Mouse (Mus musculus) liver, embryonic 14.5 days (tissue): ENCODE measurements around the gene Gm37240.

Experiments
- CTCF ChIP-seq: IDR thresholded peaks from 2 replicates; pipeline ENCODE4 v1.5.1; 2016; ENCODE audit warnings: antibody characterized with exemption, low read depth, control low read depth
- EP300 ChIP-seq: IDR thresholded peaks from 2 replicates; pipeline ENCODE4 v1.6.1; 2016; ENCODE audit warnings: antibody characterized with exemption, low read depth

DNA sequence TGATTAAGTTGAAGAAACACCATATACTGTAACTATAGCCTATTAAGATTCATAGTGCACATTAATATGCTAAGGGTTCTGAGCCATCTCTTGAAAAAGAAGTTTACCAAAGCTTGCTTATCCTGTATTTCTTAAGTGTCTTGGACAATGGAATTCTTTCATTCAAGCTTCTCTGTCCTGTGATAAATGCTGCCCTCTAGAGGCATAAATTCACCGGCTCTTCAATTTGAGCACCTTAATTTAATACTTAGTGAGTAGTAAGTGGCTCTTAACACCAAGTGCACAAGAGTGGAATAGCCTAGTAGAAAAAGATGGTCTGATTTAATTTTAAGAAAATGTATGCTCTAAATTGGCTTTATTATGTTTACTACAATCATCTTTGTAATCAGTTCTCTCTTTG is 1043.7 kb downstream of the Gm37240 start:
- TF ChIP-seq CTCF (peak; percentile 61), EP300 (no peak)
